Mouse (Mus musculus): ENCODE measurements around the gene Coro6. TPM values are rescaled to one million over a fixed set of nuclear protein-coding genes. Genes with fewer than 3 reads are reported as not detected.

The Coro6 gene
- total RNA-seq, 2 experiments from 2014 or later: 82.0 to 90.3 TPM

GRCm38 (mm10) chr11:77508068-77509021 lies 46.1 kb downstream of the Coro6 start:
- DNase-seq (ENCODE audit: low spot score in 2 of 2): peak; percentile 83

DNA sequence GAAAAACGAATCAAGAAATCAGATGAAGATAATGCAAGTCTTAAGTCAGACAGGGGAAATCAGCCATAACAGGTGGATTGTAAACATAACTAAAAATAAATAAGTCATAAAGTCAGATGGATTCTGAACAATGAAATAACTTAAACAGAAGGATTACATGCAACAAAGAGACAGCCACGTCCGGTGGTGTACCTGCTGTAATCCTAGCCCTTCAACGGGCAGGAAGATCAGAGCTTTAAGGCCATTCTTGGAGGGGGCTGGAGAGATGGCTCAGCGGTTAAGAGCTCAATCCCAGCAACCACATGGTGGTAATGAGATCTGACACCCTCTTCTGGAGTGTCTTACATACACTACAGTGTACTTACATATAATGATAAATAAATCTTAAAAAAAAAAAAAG lies 49.1 kb downstream of the Coro6 start:
- peak in 1 of 2 experiments; percentile 5 for DNase-seq (ENCODE audit: low spot score in 2 of 2)

- peak; percentile 86 to 90 for DNase-seq (ENCODE audit: low spot score in 2 of 2)
Observed at GRCm38 (mm10) chr11:77512891-77513810, 50.9 kb downstream of the Coro6 start.

DNA sequence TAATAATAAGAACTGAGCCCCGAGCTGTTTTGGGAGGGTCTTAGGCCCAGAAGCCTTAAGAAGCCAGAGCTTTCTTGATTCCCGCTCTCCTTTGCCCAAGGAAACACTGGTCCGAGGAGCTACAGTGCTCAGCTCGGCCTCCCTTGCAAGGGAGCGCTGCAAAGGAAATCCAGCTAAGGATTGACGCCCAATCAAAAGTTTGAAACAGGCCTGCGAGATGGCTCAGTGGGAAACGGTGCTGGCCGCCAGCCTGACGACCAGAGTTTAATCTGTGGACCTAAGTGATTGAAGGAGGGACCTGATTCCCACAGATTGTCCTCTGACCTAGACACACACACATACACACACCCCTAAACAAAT lies 51.6 kb downstream of the Coro6 start:
- DNase-seq (ENCODE audit: low spot score in 2 of 2): no peak

DNA sequence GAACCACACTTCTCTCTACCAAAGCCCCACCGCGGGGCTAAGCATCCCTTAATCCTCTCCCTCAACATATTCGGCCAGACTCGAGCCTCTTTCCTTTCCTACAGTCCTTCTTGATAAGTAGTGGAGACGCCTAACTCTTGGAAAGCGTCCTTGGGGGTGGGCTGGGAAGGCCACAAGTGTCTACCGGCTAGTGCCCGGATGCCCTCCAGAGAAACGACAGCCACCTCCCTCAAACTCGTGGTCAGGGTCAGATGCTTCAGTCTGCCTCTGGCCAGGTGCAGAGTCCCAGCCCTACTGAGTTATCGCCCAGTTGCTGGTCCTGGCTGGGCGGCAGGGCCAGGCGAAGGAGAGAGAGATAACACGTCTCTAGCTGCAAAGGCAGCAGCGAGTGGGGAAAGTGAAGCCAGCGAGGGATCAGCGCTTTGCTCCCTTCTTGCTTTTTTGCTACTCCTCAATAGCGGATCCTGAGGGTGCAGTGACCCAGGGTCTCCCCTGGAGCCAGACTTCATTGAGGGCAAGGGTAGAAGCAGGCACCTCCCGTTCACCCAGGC lies 52.1 kb downstream of the Coro6 start:
- DNase-seq (ENCODE audit: low spot score in 2 of 2): peak in 1 of 2 experiments; percentile 18

DNA sequence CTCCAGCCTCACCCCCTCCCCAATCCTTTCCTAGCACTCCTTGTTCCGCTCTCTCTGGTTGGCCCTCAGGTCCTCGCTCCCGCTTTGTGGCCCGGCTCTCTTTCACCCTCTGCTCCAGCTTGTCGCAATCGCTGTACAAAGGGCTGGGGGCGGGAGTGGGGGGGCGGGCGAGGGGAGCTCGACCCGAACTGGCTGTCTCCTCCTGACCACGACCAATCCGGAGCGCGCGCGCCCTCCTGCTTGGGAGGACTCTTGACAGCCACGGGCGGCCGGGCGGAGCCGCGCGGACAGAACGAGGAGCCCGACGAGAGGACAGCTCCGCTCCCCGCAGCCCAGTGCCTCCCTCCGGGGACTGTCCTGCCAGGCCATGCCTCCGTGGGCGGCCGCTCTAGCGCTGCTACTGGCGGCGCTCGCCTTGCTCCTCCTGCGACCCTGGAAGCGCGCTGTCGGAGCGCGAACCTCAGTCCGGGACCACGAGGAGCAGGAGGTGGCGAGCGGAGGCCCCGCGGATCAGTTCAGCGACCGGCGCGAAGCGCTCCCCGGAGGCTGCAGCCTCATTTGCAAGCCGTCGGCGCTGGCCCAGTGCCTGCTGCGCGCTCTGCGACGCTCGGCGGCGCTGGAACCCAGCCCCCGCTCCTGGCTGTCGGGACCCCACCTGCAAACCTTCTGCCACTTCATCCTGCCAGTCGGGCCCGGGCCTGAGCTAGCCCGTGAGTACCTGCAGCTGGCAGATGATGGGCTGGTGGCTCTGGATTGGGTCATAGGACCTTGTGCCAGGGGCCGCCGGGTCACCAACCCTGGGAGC lies 52.8 kb downstream of the Coro6 start, which contains the start of gene Abhd15:
Gene Abhd15 (plus strand): TSS at position 290 of the 805 bp plus-strand sequence.
- DNase-seq (ENCODE audit: low spot score in 2 of 2): peak; percentile 63 to 81

DNA sequence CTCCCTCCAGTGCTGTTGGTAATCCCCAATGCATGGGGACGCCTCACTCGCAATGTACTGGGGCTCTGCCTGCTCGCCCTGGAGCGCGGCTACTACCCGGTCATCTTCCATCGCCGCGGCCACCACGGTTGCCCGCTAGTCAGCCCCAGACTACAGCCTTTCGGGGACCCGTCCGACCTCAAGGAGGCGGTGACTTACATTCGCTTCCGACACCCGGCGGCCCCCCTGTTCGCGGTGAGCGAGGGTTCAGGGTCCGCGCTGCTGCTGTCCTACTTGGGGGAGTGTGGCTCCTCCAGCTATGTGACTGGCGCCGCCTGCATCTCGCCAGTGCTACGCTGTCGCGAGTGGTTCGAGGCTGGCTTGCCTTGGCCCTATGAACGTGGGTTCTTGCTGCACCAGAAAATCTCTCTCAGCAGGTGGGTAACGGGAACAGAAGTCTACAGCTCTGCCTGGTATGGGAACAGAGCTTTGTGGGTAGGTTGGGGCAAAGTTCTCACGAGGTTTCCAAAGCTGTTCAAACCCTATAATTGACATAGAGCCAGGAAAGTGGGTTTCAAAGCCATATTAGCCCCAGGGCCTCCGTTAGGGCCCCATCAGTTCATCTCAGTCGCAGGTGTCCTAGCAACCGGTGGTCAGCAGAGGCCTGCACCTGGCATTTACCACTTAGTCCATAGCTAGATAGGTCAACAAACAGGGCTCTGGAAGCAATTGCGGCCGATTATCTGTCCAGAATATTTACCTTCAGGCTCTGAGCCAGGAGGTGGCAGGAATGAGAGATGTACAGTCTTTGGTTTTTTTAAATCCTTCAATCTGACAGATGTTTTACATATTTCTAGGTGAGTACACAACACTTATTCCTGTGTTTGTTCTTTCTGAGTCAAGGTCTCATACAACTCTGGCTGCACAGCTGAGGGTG lies 53.7 kb downstream of the Coro6 start, which contains the start of gene Trp53i13:
Gene Trp53i13 (minus strand): TSS at position 344 of the 916 bp plus-strand sequence.
- no peak for DNase-seq (ENCODE audit: low spot score in 2 of 2)

DNA sequence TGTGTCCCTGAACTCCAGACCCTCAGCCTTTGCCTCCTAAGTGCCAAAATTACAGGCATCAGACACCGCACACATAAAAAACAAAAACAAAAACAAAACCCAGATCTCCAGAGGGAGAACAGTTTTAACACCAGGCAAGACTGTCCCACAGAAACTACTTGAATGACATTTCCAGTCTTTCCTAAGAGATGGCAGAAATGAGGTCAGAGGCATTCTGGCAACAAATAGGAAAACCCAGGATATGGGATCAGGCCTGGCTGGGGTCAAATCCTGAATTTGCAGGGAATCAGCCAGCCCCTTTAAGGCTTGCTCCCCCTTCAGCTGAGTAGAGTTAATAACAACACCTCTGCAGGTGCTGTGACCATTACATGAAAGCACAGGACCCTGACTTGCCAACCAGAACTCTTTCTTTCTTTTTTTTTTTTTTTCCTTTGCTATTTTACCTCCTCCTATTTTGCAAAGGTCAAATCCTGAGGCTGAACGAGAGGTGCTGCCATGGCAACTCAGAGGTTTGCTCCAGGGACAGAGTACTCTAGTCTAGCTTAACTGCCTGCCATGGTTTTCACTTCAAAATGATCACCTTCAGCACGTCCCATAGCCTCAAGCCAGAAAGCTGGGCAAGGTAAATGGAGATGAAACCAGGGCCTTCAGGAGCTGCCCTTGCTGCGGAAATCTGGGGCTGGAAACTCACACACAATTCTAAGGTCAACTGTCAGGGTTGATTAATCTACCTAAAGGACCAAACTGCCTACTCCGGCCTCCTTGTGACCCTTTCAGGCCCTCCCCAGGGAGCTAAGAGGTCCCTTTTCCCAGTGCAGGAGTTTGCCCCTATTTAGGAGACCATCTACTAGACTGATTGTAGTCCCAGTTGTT lies 54.6 kb downstream of the Coro6 start:
- no peak for DNase-seq (ENCODE audit: low spot score in 2 of 2)

GRCm38 (mm10) chr11:77518051-77518798 lies 56.0 kb downstream of the Coro6 start:
- DNase-seq (ENCODE audit: low spot score in 2 of 2): no peak

- DNase-seq (ENCODE audit: low spot score in 2 of 2): no peak
Observed at GRCm38 (mm10) chr11:77519043-77519442, 56.8 kb downstream of the Coro6 start, which contains the start of gene Gm10392. TSS of gene Gm10392 (minus strand) at chr11:77519198.

Other genes with a start within 250 kb of the Coro6 start
- 10 to 100 TPM; 29.1 to 35.9 TPM for gene Ssh2, start 246.1 kb upstream of the Coro6 start, total RNA-seq (2021)
- gene Ankrd13b, start 27.3 kb downstream of the Coro6 start, total RNA-seq (2021): 10 to 100 TPM; 13.0 to 13.8 TPM
- gene Git1, start 31.2 kb downstream of the Coro6 start, total RNA-seq (2021): 10 to 100 TPM; 48.5 to 52.9 TPM
- gene Abhd15, start 52.7 kb downstream of the Coro6 start, total RNA-seq (2021): 1 to 10 TPM; 1.2 to 2.5 TPM
- gene Trp53i13, start 53.6 kb downstream of the Coro6 start, total RNA-seq (2021): 10 to 100 TPM; 14.8 to 15.0 TPM
- gene Gm10392, start 56.8 kb downstream of the Coro6 start, total RNA-seq (2021): not detected
- 10 to 100 TPM; 49.6 to 50.1 TPM for gene Taok1, start 145.4 kb downstream of the Coro6 start, total RNA-seq (2021)
- 10 to 100 TPM; 60.1 to 64.9 TPM for gene Nufip2, start 223.7 kb downstream of the Coro6 start, total RNA-seq (2021)

All from gastrocnemius, postnatal 4 days (tissue).